Mouse (Mus musculus): ENCODE data around the gene Ubap2. TPM values are rescaled to one million over a fixed set of nuclear protein-coding genes. Genes with fewer than 3 reads are reported as not detected.

Ubap2 gene
- polyA plus RNA-seq, 1 experiment from 2014 or later = 17.9 TPM

- 69% methylated on average over 3 of the region's 3 CpGs for WGBS
- H3K9me3 ChIP-seq (ENCODE audit: control insufficient read depth, low read length) = no peaks in the 10 kb centered on the region
- peaks cover 15% of the 10 kb centered on the region for H3K36me3 ChIP-seq (ENCODE audit: control insufficient read depth, insufficient read depth, low read length)
- H3K4me1 ChIP-seq (replicated peaks; ENCODE audit: control insufficient read depth, insufficient read depth) = no peaks in the 10 kb centered on the region
- no peak overlapping the region for H3K9ac ChIP-seq (ENCODE audit: low read length)
- H3K4me3 ChIP-seq (ENCODE audit: low read depth, low read length) = no peak overlapping the region
- TF ChIP-seq EP300 (optimal IDR thresholded peaks at IDR 0.05) (no peak), CTCF (IDR thresholded peaks at IDR 0.05; ENCODE audit: low read depth) (peak; percentile 75)
- ATAC-seq (ENCODE audit: low FRiP score, low TSS enrichment) (no peak), DNase-seq (ENCODE audit: low spot score) (peak; percentile 47)
- no peak overlapping the region for H3K4me2 ChIP-seq (replicated peaks; ENCODE audit: low read depth)
- H3K27me3 ChIP-seq (ENCODE audit: control insufficient read depth, insufficient read depth, low read length) = no peaks in the 10 kb centered on the region
- H3K27ac ChIP-seq (replicated peaks) = no peak overlapping the region
Observed at GRCm38 (mm10) chr4:41226351-41226750, 48.6 kb downstream of the Ubap2 start.

GRCm38 (mm10) chr4:41225412-41225811, 49.5 kb downstream of the Ubap2 start:
- no peak for TF ChIP-seq EP300 (optimal IDR thresholded peaks at IDR 0.05)
- peak; percentile 70 for TF ChIP-seq CTCF (IDR thresholded peaks at IDR 0.05; ENCODE audit: low read depth)
- Histone ChIP-seq H3K4me3 (ENCODE audit: low read depth, low read length) (no peak overlapping the region), H3K9ac (ENCODE audit: low read length) (no peak overlapping the region), H3K27ac (replicated peaks) (no peak overlapping the region), H3K4me1 (replicated peaks; ENCODE audit: control insufficient read depth, insufficient read depth) (no peaks in the 10 kb centered on the region), H3K27me3 (ENCODE audit: control insufficient read depth, insufficient read depth, low read length) (no peaks in the 10 kb centered on the region), H3K4me2 (replicated peaks; ENCODE audit: low read depth) (no peak overlapping the region), H3K9me3 (ENCODE audit: control insufficient read depth, low read length) (no peaks in the 10 kb centered on the region), H3K36me3 (ENCODE audit: control insufficient read depth, insufficient read depth, low read length) (peaks cover 15% of the 10 kb centered on the region)
- ATAC-seq (ENCODE audit: low FRiP score, low TSS enrichment) = no peak
- no peak for DNase-seq (ENCODE audit: low spot score)
- 64% methylated on average over 1 of the region's 1 CpGs for WGBS

GRCm38 (mm10) chr4:41208050-41208449, 66.9 kb downstream of the Ubap2 start:
- no peak for ATAC-seq (ENCODE audit: low FRiP score, low TSS enrichment)
- Histone ChIP-seq H3K4me2 (replicated peaks; ENCODE audit: low read depth) (no peak overlapping the region), H3K4me3 (ENCODE audit: low read depth, low read length) (no peak overlapping the region), H3K9ac (ENCODE audit: low read length) (no peak overlapping the region), H3K4me1 (replicated peaks; ENCODE audit: control insufficient read depth, insufficient read depth) (no peaks in the 10 kb centered on the region), H3K9me3 (ENCODE audit: control insufficient read depth, low read length) (no peaks in the 10 kb centered on the region), H3K36me3 (ENCODE audit: control insufficient read depth, insufficient read depth, low read length) (peaks cover 38% of the 10 kb centered on the region), H3K27ac (replicated peaks) (no peak overlapping the region), H3K27me3 (ENCODE audit: control insufficient read depth, insufficient read depth, low read length) (no peaks in the 10 kb centered on the region)
- DNase-seq (ENCODE audit: low spot score) = no peak
- TF ChIP-seq EP300 (optimal IDR thresholded peaks at IDR 0.05) (no peak), CTCF (IDR thresholded peaks at IDR 0.05; ENCODE audit: low read depth) (no peak)
- WGBS = 69% methylated on average over 4 of the region's 4 CpGs

- no peak overlapping the region for H3K27ac ChIP-seq (replicated peaks)
- H3K9me3 ChIP-seq (ENCODE audit: control insufficient read depth, low read length) = no peaks in the 10 kb centered on the region
- no peak for TF ChIP-seq EP300 (optimal IDR thresholded peaks at IDR 0.05)
- TF ChIP-seq CTCF (IDR thresholded peaks at IDR 0.05; ENCODE audit: low read depth) = no peak
- ATAC-seq (ENCODE audit: low FRiP score, low TSS enrichment) = no peak
- WGBS = 84% methylated on average over 8 of the region's 8 CpGs
- H3K36me3 ChIP-seq (ENCODE audit: control insufficient read depth, insufficient read depth, low read length) = peaks cover 45% of the 10 kb centered on the region
- no peak for DNase-seq (ENCODE audit: low spot score)
- H3K9ac ChIP-seq (ENCODE audit: low read length) = no peak overlapping the region
- no peak overlapping the region for H3K4me2 ChIP-seq (replicated peaks; ENCODE audit: low read depth)
- no peak overlapping the region for H3K4me3 ChIP-seq (ENCODE audit: low read depth, low read length)
- no peaks in the 10 kb centered on the region for H3K27me3 ChIP-seq (ENCODE audit: control insufficient read depth, insufficient read depth, low read length)
- H3K4me1 ChIP-seq (replicated peaks; ENCODE audit: control insufficient read depth, insufficient read depth) = no peaks in the 10 kb centered on the region
Observed at GRCm38 (mm10) chr4:41205751-41206150, 69.2 kb downstream of the Ubap2 start.

GRCm38 (mm10) chr4:41202135-41202534, 72.8 kb downstream of the Ubap2 start:
- H3K36me3 ChIP-seq (ENCODE audit: control insufficient read depth, insufficient read depth, low read length) = peaks cover 55% of the 10 kb centered on the region
- H3K27me3 ChIP-seq (ENCODE audit: control insufficient read depth, insufficient read depth, low read length) = no peaks in the 10 kb centered on the region
- no peak overlapping the region for H3K4me3 ChIP-seq (ENCODE audit: low read depth, low read length)
- DNase-seq (ENCODE audit: low spot score) (no peak), ATAC-seq (ENCODE audit: low FRiP score, low TSS enrichment) (no peak)
- no peak overlapping the region for H3K4me2 ChIP-seq (replicated peaks; ENCODE audit: low read depth)
- H3K9me3 ChIP-seq (ENCODE audit: control insufficient read depth, low read length) = no peaks in the 10 kb centered on the region
- H3K4me1 ChIP-seq (replicated peaks; ENCODE audit: control insufficient read depth, insufficient read depth) = no peaks in the 10 kb centered on the region
- 90% methylated on average over 8 of the region's 8 CpGs for WGBS
- no peak overlapping the region for H3K27ac ChIP-seq (replicated peaks)
- TF ChIP-seq EP300 (optimal IDR thresholded peaks at IDR 0.05) = no peak
- TF ChIP-seq CTCF (IDR thresholded peaks at IDR 0.05; ENCODE audit: low read depth) = no peak
- H3K9ac ChIP-seq (ENCODE audit: low read length) = no peak overlapping the region

- DNase-seq (ENCODE audit: low spot score) = no peak
- H3K9me3 ChIP-seq (ENCODE audit: control insufficient read depth, low read length) = no peaks in the 10 kb centered on the region
- WGBS = 41% methylated on average over 3 of the region's 3 CpGs
Observed at GRCm38 (mm10) chr4:41196861-41197610, 77.9 kb downstream of the Ubap2 start.

More at GRCm38 (mm10) chr4:41196861-41197610, 77.9 kb downstream of the Ubap2 start:
- no peak for TF ChIP-seq CTCF (IDR thresholded peaks at IDR 0.05; ENCODE audit: low read depth)
- no peak for TF ChIP-seq EP300 (optimal IDR thresholded peaks at IDR 0.05)
- Histone ChIP-seq H3K4me3 (ENCODE audit: low read depth, low read length) (no peak overlapping the region), H3K4me1 (replicated peaks; ENCODE audit: control insufficient read depth, insufficient read depth) (no peaks in the 10 kb centered on the region), H3K27ac (replicated peaks) (no peak overlapping the region), H3K27me3 (ENCODE audit: control insufficient read depth, insufficient read depth, low read length) (no peaks in the 10 kb centered on the region), H3K36me3 (ENCODE audit: control insufficient read depth, insufficient read depth, low read length) (peaks cover 42% of the 10 kb centered on the region), H3K9ac (ENCODE audit: low read length) (no peak overlapping the region), H3K4me2 (replicated peaks; ENCODE audit: low read depth) (no peak overlapping the region)
- 0 out of 2 replicates have a peak, but pooled peaks have one; percentile 43 for ATAC-seq (ENCODE audit: low FRiP score, low TSS enrichment)
